Mouse (Mus musculus) erythroblast, embryonic 14.5 days (primary cell): ENCODE results near the gene Thsd4. TPM values are rescaled to one million over a fixed set of nuclear protein-coding genes. Genes with fewer than 3 reads are reported as not detected.
"Not testable (repeated sequence)": the region's sequence is repeated elsewhere in the genome, so short reads cannot be mapped to it uniquely, and the experiment has no call there.

ENCODE experiments used
- H3K27me3 ChIP-seq: 2 replicates; pipeline ENCODE4 v1.6.1; 2012; ENCODE audit warnings: inconsistent platforms; ENCODE audit not compliant: control insufficient read depth
- H3K36me3 ChIP-seq: 2 replicates; pipeline ENCODE4 v1.6.1; 2012; ENCODE audit warnings: mild to moderate bottlenecking, inconsistent platforms; ENCODE audit not compliant: control insufficient read depth
- H3K4me1 ChIP-seq: 2 replicates; pipeline ENCODE4 v1.6.1; 2012; ENCODE audit warnings: inconsistent platforms; ENCODE audit not compliant: control insufficient read depth
- H3K4me3 ChIP-seq: replicated peaks from 2 replicates; pipeline ENCODE3; 2012; ENCODE audit warnings: moderate library complexity, mild to moderate bottlenecking, inconsistent platforms
- H3K9me3 ChIP-seq: 2 replicates; pipeline ENCODE4 v1.6.1; 2012; ENCODE audit warnings: low read length, inconsistent platforms, mixed read lengths; ENCODE audit not compliant: control insufficient read depth
- GATA1 ChIP-seq: IDR thresholded peaks from 2 replicates; pipeline ENCODE4 v1.6.1; 2012; ENCODE audit warnings: low read length, inconsistent platforms, mixed read lengths
- TAL1 ChIP-seq: IDR thresholded peaks from 3 replicates; pipeline ENCODE4 v1.6.1; 2012; ENCODE audit warnings: low read length, inconsistent platforms, mixed read lengths
- polyA plus RNA-seq: library from polyadenylated mRNA; stranded (reverse); fragments of >175 nt; gene quantifications from 2 replicates; pipeline ENCODE4 v1.2.3, GENCODE M21; 2012

Thsd4 gene
- polyA plus RNA-seq, 1 experiment, result 0.01 TPM

DNA sequence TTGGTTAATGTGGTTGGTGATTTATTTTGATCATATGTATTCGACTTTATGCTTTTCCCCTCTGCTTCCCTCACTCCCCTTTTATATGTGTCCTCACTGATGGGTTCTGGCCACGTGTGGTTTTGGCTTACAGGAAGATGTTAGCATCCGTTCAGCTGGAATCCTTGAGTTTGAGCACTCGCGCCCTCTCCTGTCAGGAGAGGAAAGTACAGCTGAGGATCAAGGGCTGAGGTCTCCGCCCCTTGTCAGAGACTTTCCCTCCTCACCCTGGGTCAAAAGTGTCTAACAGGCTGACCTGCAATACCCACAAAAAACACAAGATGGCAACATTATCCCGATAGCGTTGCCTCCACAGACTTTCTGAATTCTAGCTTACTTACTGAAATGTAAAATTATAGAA lies 562.6 kb downstream of the Thsd4 start:
- H3K9me3 ChIP-seq, result no peaks in the 10 kb centered on the region
- H3K27me3 ChIP-seq, result no peaks in the 10 kb centered on the region
- no peaks in the 10 kb centered on the region for H3K4me1 ChIP-seq
- H3K4me3 ChIP-seq, result no peak overlapping the region
- TF ChIP-seq TAL1, result no peak
- no peak for TF ChIP-seq GATA1
- H3K36me3 ChIP-seq, result no peaks in the 10 kb centered on the region

DNA sequence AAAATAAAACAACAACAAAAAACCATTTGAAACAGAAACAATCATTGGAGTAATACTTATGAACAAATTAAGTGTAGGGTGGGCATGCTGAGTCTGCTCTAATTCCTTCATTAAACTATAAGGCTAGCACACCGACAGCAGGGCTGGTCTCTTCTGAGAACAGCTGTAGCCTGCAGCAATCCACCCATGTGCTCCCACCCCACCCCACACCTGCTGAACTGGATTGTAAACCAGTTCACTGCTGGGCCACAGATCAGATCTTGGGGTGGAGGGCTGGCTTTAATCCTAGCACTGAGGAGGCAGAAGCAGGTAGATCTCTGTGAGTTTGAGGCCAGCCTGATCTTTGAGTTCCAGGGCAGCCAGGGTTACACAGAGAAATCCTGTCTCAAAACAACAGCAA lies 563.7 kb downstream of the Thsd4 start:
- H3K9me3 ChIP-seq, H3K27me3 ChIP-seq, H3K4me3 ChIP-seq, H3K36me3 ChIP-seq, H3K4me1 ChIP-seq: not testable (repeated sequence)

DNA sequence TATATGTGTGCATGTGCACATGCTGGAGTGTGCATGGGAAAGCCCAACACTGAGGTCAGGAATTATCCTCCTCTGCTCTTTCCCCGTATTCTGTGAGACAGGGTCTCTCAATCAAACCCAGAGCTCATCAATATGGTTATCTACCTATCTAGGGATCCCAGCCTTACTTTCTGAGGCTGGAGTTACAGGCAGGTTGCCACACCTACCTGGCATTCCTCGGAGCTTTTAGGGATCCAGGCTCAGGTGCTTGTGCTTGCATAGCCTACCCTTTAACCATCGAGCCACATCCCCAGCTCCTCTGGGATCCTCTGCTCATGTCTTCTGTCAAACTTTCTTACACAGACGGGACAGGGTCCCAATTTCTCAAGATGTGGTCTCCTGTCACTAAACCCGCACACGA lies 565.4 kb downstream of the Thsd4 start:
- H3K4me1 ChIP-seq, result no peaks in the 10 kb centered on the region
- H3K9me3 ChIP-seq, result no peaks in the 10 kb centered on the region
- TF ChIP-seq GATA1 (no peak), TAL1 (no peak)
- no peaks in the 10 kb centered on the region for H3K27me3 ChIP-seq
- no peaks in the 10 kb centered on the region for H3K36me3 ChIP-seq
- H3K4me3 ChIP-seq, result no peak overlapping the region

DNA sequence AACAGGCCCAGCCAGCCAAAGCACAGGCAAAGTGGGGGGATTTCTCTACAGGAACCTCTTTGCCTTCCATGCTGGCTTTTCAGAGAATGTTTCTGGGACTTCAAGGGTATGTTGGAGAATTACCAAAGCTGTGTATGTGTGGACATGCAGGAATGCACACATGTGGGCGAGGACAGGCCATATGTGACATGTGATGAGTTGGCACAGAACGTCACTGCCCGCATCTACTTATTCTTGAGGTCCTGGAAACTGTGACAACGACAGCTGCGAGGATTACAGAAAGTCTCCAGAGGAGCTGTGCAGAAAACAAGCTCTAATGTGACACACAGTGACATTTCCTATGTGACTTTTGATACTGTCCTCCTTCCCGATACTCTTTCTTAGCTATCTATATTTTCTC lies 566.2 kb downstream of the Thsd4 start:
- Histone ChIP-seq H3K9me3 (no peaks in the 10 kb centered on the region), H3K4me1 (no peaks in the 10 kb centered on the region), H3K4me3 (no peak overlapping the region), H3K27me3 (no peaks in the 10 kb centered on the region), H3K36me3 (no peaks in the 10 kb centered on the region)
- TF ChIP-seq GATA1 (no peak), TAL1 (no peak)

DNA sequence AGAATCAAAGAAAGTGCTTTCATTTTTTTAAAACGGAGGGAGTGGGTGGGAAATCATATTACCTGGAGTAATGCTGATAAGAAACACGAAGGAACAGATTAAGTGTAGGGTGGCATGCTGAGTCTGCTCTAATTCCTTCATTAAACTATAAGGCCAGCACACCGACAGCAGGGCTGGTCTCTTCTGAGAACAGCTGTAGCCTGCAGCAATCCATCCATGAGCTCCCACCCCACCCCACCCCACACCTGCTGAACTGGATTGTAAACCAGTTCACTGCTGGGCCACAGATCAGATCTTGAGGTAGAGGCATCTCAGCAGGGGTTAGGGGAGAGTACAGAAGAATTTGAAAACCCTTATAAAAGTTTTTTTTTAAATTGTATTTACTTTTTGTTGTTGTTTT lies 566.6 kb downstream of the Thsd4 start:
- no peaks in the 10 kb centered on the region for H3K9me3 ChIP-seq
- no peaks in the 10 kb centered on the region for H3K27me3 ChIP-seq
- H3K4me1 ChIP-seq, result no peaks in the 10 kb centered on the region
- H3K4me3 ChIP-seq, result no peak overlapping the region
- H3K36me3 ChIP-seq, result no peaks in the 10 kb centered on the region
- TF ChIP-seq TAL1 (no peak), GATA1 (no peak)

DNA sequence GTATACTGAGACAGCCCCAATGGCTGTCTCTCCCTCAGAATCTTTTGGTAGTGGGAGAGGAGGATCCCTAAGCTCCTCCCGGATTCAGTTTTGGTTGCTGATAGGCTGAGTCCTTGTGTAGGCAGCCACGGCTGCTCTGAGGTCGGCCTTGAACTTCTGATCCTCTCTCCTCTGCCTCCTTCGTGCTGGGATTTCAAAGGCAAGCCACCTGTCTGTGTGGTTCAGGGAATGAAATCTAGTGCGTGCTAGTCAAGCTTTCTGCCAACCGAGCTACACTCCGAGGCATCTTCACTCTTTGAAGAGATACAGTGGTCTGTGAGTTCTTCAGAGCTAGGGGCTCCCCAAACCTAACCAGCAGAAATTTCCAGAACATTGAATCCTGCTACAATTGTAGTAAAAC lies 568.3 kb downstream of the Thsd4 start:
- TF ChIP-seq TAL1, result no peak
- TF ChIP-seq GATA1, result no peak
- no peaks in the 10 kb centered on the region for H3K36me3 ChIP-seq
- no peak overlapping the region for H3K4me3 ChIP-seq
- H3K4me1 ChIP-seq, result no peaks in the 10 kb centered on the region
- H3K9me3 ChIP-seq, result no peaks in the 10 kb centered on the region
- no peaks in the 10 kb centered on the region for H3K27me3 ChIP-seq

DNA sequence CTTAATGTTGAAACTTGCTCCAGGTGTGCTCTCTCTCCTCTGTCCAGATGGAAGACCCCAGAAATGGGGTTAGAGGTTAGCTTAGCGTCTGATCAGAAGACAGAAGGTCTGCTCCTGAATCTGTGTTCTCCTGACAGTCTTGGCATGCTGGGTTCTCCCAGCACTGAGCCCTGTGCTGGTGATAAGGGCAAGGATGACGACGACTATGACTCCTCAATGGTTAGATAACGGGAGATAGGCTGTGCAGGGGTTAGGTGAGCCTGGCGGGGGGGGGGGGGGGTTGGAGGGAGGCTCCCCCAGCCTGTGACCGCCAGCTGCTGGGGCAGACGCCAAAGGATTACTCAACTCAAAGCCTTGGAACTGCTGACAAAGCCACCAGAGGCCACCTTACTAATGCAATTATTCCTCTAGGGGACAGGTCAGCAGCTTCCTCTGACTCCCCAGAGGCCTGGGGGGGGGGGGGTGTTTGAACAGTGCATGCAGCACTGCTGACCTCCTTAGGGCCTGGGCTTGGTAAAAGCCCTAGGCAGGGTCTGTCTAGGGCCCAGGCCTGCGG lies 569.3 kb downstream of the Thsd4 start:
- H3K9me3 ChIP-seq, result no peaks in the 10 kb centered on the region
- no peaks in the 10 kb centered on the region; the same call in 1 of the 2 replicates for H3K27me3 ChIP-seq
- H3K36me3 ChIP-seq, result no peaks in the 10 kb centered on the region
- no peak overlapping the region for H3K4me3 ChIP-seq
- no peaks in the 10 kb centered on the region for H3K4me1 ChIP-seq
- TF ChIP-seq GATA1 (no peak), TAL1 (no peak)

DNA sequence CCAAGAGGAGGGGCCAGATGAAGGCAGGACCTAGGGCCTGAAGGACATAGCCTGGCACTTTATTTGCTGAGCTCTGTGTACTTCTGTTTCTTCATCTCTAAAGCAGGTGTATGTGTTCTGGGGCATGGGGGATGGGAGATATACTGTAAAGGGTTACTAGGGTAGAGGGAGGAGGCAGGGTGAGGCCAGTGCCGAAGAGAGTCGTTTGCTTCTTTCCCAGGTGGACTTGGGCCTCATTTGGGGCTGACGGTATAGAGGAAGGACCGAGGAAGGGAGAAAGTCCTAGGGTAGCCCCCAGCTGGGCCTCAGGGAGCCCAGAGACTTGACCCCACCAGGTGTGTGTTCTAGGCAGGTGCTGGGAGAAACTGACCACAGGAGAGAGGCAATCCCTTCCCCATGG lies 569.9 kb downstream of the Thsd4 start:
- Histone ChIP-seq H3K27me3 (no peaks in the 10 kb centered on the region; the same call in 1 of the 2 replicates), H3K4me3 (no peak overlapping the region), H3K9me3 (no peaks in the 10 kb centered on the region), H3K36me3 (no peaks in the 10 kb centered on the region), H3K4me1 (no peaks in the 10 kb centered on the region)
- no peak for TF ChIP-seq TAL1

DNA sequence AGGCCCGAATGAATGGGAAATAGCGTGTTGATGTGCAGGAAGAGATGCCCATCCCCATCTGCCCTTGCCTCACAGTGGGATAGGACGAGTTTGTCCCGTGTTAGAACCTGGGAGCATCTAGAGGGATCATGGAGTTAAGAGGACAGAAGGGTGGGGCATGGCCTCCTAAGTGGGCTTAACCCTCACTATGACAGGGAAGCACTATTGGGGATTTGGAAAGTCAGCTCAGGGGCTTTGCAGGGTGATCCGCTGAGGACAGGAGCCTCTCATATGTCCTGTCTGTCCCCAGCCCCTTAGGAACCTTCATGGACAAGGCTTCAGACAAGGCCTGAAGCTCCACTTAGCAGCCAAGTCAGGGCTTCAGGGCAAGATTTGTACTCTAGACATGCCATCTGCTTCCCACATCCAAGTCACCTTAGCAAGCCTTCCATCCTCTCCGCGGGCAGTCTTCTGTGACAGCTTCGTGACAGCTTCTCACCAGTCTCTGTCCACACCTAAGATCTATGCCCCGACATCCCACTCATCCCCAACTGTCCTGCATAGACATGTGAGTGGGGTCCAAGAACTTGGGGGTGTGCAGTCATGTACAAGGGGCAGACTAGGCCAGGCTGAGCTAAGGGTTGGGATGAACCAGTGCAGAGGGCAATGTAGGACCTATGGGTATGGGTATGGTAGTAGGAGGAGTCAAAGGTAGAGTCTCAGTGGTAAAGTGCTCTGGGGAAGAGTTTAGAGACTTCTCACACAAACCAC lies 570.7 kb downstream of the Thsd4 start:
- Histone ChIP-seq H3K4me3 (no peak overlapping the region), H3K36me3 (no peaks in the 10 kb centered on the region), H3K9me3 (no peaks in the 10 kb centered on the region), H3K27me3 (no peaks in the 10 kb centered on the region; the same call in 1 of the 2 replicates), H3K4me1 (no peaks in the 10 kb centered on the region)
- no peak for TF ChIP-seq GATA1
- TF ChIP-seq TAL1, result no peak

DNA sequence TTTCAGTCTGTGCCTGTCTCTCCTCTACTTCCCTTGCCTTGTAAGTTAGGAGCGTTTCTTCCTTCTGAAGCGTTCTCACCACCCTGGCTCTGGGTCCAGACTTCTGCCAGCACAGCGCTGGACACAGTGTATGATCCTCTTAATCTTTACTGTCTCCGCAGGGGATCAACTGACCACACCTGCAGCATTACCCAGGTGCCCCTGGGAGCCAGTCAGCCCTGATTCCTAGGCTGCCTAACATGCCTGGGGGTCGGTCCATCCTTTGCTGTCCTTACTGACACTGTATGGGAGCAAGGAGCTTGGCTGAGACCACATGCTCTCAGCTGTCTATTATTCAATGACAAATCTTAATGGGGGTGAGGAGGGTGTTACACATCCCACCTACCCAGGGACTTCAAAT lies 571.9 kb downstream of the Thsd4 start:
- no peaks in the 10 kb centered on the region for H3K4me1 ChIP-seq
- H3K36me3 ChIP-seq, result no peaks in the 10 kb centered on the region
- H3K9me3 ChIP-seq, result no peaks in the 10 kb centered on the region
- H3K4me3 ChIP-seq, result no peak overlapping the region
- no peaks in the 10 kb centered on the region; the same call in 1 of the 2 replicates for H3K27me3 ChIP-seq
- no peak for TF ChIP-seq TAL1
- TF ChIP-seq GATA1, result no peak
